Mouse (Mus musculus) heart, adult 18-20 months (tissue): ENCODE measurements at regions not wholly inside any gene's neighbourhood (a gene's known extent, or its start where the extent isn't known, plus 50 kb on each side); places are given as distances from the start of the nearest gene placed in this dataset.
"Not testable (repeated sequence)": the region's sequence is repeated elsewhere in the genome, so short reads cannot be mapped to it uniquely, and the experiment has no call there.

Source experiments
- DNase-seq, 2 experiments: peaks; one replicate each; pipeline ENCODE4 v3.0.0; 2021 to 2022; ENCODE audit warnings: mixed read lengths in 1 of 2

DNA sequence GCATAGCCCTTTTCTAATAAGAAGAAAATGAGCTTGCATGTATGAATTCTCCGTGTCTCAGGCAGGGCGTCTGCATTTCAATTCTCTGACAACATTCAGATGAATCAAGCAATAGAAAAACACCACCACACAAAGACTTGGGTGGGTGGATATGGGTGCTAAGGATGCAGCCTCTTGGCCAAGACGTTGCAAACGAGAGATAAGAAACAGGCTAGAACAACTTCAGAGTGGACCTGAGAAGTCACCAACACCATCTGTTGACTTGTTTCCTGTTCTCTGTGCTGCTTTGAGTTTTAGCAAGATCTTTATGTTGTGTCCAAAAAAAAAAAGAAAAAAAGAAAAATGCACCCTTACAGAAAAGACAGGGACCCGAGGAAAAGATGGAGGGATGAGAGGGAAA lies 277.0 kb downstream of the Gxylt1 start:
- DNase-seq: no peak

DNA sequence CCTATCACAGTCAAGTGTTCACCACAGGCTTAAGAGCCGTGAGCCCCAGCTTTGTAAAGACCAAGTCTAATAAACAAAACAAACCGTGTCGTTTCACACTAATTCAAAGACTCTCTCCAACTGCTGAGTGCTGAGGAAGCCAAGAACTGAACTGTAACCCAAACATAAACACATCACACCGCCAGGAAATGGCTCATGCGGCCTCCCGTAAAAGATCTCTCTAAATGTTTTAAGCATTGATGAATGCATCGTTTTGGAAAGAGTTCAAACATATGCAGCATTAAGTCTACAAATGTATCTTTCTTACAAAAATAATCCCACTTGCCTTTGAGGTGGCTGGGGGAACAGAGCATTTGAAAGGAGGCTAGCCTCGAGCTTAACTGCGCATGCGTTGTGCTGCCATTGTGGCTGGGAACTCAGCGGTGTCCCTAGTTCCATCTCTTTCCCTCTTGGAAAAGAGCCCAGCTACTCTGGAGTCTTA lies 280.7 kb downstream of the Gxylt1 start:
- no peak for DNase-seq

DNA sequence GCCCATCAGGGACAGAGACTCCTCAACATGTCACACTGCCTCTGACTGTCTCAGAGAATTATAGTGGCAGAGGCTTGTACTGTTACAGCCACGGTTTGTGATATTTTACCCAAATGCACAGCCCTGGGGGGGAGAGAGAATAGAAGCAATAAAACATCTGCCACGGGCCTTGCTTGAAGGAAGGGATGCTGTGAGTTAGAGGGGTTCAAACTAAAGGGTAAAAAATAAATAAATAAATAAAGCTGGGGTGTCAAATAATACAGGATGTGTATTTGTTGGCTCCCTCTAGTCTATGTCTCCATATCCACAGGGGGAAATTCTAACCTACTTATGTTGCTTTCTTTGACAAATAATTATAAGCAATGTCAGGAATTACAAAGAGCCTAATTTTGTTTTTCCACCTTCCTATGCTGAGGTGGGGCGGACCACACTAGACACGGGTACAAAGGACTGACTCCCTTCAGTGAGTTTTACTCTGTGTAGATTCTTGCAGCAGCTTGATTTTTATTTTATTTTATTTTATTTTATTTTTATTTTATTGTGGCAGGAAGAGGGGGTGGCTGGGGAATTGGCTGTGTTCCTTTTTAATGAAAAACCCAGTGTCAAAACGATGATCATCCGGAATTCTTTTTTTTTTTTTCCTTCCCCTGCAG lies 281.3 kb downstream of the Gxylt1 start:
- DNase-seq: no peak

DNA sequence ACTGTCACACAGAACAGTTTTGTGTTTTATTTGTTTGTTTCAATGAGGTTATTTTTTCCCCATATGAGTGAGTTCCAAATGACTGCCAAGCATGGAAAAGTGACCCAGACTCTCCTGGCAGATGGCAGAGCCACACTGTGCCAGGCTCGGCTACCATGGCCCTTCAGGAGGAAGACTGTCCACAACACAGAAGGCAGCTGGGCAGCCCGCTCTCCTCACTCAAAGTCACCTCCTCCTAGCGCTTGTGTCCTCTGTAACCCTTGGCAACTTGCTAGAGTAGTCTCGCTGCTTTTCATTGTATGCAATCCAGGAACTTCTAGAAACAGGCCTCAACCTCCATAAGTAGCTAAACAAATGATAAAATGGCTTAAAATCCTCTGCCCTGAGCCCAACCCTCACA lies 299.2 kb downstream of the Gxylt1 start:
- DNase-seq: peak; percentile 11 to 50

DNA sequence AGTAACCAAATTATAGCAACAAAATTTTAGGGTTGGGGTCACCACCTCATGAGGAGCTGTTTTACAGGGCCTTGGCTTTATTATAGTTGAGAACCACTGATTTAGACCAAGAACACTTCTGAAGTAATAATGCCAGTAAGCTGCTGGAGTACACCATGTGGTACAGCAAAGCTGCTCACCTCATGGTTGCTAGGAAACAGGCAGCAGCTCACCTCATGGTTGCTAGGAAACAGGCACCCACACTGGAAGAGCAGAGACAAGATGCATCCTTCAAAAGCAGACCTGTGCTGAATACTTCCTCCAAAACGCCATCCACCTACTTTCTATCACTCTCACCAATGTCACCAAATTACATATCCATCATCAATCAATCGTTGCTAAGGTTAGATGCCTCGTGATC lies 300.0 kb downstream of the Gxylt1 start:
- no peak for DNase-seq

DNA sequence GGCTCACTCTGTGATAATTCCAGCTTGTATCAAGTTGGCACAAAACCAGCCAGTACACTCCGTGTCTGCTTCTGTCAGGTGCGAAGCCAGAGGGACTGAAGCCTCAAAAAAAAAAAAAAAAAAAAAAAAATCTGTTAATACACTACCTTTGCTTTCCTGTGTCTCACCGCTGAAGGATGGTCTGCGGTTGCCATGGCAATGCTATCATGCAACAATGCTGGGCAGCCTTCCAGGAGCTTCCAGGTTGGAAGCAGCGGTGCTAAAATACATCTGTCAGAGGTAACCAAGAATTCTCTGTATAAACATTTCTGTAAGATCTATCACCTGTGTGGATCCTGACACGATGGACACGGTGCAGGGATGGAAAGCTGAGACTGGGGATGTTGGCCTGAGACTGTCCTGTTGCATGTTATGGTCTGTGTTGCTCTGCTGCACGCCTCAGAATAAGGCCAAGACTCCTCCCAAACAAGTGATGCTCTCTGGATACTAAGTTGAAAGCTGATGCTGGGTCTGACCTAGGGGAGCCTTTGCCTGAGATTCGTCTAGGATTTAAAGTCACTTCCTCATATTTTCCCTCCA lies 301.2 kb downstream of the Gxylt1 start:
- no peak for DNase-seq

DNA sequence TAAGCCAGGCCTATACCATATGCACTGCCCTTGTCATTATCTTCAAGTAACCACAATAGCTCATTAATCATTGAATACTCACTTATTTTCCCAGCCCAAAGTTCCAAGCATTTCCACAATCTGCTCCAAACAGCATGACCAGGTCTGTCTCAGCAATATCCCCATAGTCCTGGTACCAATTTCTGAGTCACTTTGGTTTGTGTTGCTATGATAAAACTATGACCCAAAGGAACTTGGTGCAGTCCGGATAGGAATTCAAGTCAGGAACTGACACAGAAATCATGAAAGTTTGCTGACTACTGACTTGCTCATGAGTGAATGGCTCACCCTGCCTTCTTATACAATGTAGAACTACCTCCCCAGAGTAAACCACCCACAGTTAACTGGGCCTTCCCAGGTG lies 309.4 kb downstream of the Gxylt1 start:
- no peak for DNase-seq

DNA sequence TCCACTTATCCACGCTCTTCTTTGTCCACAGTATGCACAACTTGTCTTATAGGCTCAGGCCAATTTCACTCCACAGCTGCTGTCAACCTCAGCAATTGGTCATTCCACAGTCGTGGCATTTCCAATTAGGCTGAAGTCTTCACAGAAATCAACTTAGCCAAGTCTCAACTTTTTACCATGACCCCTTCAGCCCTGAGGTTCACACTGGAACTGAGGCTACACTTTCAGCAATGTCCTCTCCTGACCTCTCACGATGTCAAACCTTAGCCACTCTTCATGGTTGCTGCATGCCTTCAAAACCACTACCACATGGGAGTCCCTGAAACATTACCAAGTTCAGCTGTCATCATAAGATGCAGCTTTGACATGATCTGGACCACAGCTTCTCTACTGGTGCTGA lies 310.1 kb downstream of the Gxylt1 start:
- no peak for DNase-seq

DNA sequence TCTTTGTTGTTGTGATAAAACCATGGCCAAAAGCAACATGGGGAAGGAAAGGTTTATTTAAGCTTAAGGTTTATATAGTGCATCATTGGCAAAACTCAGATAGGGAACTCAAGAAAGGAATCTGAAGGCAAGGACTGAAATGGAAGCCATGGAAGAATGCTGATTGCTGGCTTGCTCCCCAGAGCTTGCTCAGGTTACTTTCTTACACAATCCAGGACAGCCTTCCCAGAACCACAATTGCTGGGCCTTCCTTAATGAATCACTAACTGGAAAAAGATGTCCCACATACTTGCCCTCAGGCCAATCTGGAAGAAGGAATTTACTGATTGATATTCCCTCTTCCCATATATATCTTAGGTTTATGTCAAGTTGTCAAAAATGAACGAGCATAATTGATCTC lies 310.8 kb downstream of the Gxylt1 start:
- DNase-seq: no peak

DNA sequence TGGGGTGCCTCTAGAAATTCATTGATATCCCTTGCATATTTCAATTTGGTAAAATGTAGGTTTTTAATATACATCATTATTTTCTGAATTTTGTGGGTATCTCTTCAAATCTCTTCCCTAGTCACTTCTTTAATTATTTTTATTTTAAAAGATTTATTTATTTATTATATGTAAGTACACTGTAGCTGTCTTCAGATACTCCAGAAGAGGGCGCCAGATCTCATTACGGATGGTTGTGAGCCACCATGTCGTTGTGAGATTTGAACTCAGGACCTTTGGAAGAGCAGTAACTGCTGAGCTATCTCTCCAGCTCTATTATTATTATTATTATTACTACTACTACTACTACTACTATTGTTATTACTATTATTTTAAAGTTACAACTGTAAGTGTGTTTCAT lies 324.1 kb downstream of the Gxylt1 start:
- DNase-seq: not testable (repeated sequence)

DNA sequence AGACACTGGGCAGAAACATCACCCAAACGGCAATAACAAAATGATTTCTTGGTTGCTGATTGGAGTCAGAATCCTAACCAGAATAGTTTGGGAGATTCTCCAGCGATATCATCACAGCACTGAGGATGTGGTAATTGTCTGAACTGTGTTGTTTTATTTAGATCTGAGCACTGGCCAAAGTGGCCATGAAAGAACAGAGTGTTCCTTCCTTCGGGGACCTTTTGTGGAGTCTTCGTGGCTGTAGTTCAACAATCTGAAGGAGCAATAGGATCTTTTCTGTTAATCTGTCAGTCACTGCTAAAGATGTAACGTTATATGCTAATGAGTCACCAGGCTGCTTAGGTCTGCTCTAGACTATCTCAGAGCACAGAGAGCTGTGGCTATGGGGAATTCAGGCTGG lies 328.8 kb downstream of the Gxylt1 start:
- DNase-seq: no peak

DNA sequence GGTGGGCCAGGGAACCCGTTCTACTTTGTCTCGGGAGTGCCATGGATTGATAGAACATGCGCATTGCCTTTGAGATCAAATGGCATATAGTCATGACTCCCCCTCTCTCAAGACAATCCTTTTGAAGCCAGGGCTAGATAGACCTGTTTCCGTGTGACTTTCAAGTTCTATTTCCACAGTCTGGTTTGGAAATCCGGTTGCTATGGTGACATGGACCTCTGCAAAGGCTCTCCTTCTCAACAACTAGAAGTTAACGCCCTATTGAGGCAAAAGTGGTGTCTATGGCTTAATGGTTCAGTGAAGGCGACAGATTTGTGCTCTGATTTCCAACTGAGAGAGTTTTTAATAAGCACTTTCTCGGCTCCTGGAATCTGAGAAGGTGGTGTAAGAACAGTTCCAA lies 371.2 kb downstream of the Gxylt1 start:
- no peak for DNase-seq

DNA sequence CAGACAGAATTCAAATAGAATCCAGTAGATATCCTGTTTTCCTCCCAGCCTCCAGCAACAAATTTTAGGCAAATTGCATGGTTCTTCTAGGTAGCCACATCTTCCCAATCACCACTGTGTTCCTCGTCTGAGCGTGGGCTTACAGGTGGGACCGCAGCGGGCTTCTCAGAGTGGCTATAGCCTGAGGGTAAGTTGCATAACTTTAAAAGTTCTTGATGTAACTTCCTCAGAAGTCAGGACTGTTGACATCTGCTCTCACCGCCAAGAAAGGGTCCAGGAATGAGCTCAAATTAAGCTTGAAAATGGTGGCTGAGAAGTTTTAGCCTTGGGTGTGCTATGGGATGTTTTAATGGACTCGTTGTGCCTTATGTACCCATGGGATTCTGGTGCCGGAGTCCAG lies 377.7 kb downstream of the Gxylt1 start:
- DNase-seq: no peak

DNA sequence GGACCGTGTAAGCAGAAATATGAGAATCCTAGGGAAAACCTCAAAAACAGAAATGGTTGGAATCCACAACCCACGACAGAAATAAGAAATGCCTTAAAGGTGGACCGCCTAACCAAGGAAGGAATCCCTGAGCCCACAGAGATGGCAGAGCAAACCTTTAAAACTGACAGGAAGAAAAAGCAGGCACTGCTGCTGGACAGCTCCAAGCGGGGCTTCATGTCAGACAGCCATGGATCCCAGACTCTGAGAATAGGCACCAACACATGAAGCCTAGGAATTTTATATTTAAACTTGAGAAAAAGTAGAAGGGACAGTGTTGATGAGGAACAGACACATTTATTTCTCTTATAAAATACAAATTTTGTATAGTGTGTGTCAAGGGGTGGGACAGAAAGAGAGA lies 379.1 kb downstream of the Gxylt1 start:
- no peak for DNase-seq

DNA sequence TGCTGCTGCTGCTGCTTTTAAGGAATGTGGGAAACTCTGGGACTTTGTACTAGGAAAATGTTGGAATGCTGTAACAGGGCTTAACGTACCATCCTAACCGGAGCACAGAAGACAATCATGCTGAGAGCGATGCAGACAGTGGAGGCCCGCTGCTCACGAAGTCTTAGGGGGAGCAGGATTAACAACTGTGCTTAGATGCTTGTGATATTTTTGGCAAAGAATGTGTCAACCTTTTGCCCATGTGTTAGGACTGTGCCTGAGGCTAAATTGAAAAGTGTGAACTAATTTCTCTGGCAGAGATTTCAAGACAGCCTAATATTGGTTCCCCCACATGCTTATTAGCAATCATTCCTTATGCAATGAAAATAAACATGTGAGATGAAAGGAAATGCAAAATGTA lies 398.5 kb downstream of the Gxylt1 start:
- no peak for DNase-seq

DNA sequence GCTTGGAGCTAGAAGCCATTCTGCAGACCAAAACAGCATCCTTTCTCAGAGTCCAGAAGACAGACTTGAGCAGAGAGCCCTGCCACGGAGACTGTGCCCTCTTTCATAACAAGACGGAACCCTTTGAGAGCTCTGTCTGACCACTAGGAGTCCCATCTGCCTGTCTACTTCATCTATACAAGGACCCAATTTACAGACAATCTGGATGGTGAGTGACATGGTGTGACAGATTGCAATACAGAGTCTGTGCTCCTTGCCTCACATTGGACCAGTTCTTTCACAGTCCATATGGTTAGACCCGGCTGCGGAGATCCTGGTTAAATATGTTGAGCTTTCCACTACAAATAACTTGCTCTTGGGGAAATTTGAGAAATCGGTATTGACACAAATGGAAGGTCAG lies 410.9 kb downstream of the Gxylt1 start:
- no peak for DNase-seq

DNA sequence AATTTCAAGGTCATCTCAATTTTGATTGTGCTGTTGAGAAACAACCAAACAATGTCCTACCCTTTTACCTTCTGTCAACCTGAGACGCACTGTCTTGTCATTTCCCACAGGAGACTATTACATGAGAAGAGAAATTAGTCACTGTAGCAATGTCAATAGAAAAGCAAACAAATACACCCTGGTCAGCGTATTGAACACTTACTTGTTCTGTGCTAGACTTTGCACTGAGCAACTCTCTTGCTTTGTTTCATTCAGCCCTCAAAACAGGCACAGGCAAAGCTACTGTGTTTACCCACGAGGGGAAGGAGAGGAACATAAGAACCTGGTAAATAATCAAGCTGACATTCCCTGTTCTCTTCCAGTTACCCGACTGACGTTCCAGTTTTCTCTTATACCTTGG lies 424.1 kb downstream of the Gxylt1 start:
- no peak for DNase-seq

DNA sequence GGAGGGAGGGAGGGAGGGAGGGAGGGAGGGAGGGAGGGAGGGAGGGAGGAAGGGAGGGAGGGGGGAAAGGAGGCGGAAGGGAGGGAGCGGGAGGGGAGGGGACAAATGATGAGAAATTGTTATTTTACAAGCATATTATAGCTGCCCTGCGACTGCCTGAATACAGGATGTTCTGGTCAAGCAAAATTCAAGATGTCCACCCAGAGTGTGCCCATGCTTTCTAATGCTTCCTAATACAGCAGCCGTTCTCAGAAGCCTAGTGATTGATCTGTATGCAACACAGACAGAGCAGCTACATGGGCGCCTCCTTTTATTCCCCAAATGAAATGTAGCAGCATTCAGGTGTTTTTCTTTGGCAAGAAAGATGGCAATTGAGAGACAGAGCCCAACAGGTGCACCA lies 434.9 kb downstream of the Gxylt1 start:
- no peak for DNase-seq

DNA sequence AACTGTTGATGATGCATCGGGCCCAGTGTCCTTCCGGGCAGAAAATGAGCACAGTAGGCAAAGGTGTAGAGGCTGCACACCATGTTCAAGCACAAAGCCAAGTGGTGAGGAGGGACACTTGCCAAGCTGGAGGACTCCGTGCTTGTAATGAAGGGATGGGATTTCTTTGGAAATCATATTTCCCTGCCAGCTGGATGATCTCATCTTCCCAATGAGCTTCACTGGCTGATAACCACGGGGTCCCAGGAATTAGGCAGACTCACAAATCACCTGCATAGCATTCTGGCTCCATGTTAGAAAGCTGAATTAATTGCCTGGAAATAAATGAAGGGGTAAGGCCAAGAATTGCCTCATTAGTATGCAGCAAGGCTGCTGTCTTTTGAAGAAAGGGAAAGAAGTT lies 435.4 kb downstream of the Gxylt1 start:
- DNase-seq: no peak

DNA sequence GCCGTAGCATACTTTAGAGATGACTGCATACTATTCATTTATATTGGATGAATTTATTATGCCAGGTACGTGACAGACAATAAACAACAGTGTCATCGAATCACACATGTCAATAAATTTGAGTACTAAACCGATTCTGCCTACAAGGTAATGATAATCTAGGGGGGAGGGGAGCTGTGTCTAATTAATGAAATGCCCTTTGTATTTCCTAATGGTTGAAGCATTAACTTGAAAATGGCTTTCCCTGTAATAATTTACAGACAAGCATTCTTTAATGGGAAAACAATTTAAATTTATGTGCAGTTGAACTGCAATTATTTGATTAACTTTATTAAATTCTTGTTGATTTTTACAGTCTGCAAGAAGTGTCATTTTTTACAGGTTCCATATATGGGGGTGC lies 429.5 kb downstream of the Pdzrn4 start:
- DNase-seq: no peak
